Mouse (Mus musculus) layer of hippocampus, adult 9-10 months (tissue): ENCODE measurements around the gene Adrb1.

Source experiments
- DNase-seq: peaks from one replicate; pipeline ENCODE4 v3.0.0; 2022; ENCODE audit warnings: low spot score

Gene Adrb1

GRCm38 (mm10) chr19:56703238-56704097, 18.5 kb upstream of the Adrb1 start:
- DNase-seq = no peak

- DNase-seq = no peak
These were observed 16.8 kb upstream of the Adrb1 start for GRCm38 (mm10) chr19:56705026-56705675.

GRCm38 (mm10) chr19:56708794-56709193, 13.2 kb upstream of the Adrb1 start:
- no peak for DNase-seq

- DNase-seq = no peak
These were observed 11.7 kb upstream of the Adrb1 start for GRCm38 (mm10) chr19:56710131-56710905.

GRCm38 (mm10) chr19:56713613-56714012, 8.4 kb upstream of the Adrb1 start:
- DNase-seq = no peak

- DNase-seq = no peak
These were observed 7.3 kb upstream of the Adrb1 start for GRCm38 (mm10) chr19:56714661-56715170.

GRCm38 (mm10) chr19:56718046-56718445, 4.0 kb upstream of the Adrb1 start:
- no peak for DNase-seq

- DNase-seq = no peak
These were observed 1.1 kb upstream of the Adrb1 start for GRCm38 (mm10) chr19:56720882-56721281.

GRCm38 (mm10) chr19:56722291-56722707, 300 bp downstream of the Adrb1 start:
- DNase-seq = no peak

GRCm38 (mm10) chr19:56722711-56723330, 822 bp downstream of the Adrb1 start:
- DNase-seq = no peak

- DNase-seq = no peak
These were observed 1.5 kb downstream of the Adrb1 start for GRCm38 (mm10) chr19:56723331-56724125.

- DNase-seq = no peak
These were observed 2.2 kb downstream of the Adrb1 start for GRCm38 (mm10) chr19:56724126-56724597.

- no peak for DNase-seq
These were observed 5.3 kb downstream of the Adrb1 start for GRCm38 (mm10) chr19:56727170-56727877.

- DNase-seq = no peak
These were observed 12.1 kb downstream of the Adrb1 start for GRCm38 (mm10) chr19:56734033-56734572.

GRCm38 (mm10) chr19:56735747-56736146, 13.7 kb downstream of the Adrb1 start:
- DNase-seq = no peak

GRCm38 (mm10) chr19:56736287-56736686, 14.3 kb downstream of the Adrb1 start:
- no peak for DNase-seq

- DNase-seq = no peak
These were observed 23.1 kb downstream of the Adrb1 start for GRCm38 (mm10) chr19:56745061-56745460.

- no peak for DNase-seq
These were observed 23.5 kb downstream of the Adrb1 start for GRCm38 (mm10) chr19:56745528-56745927.

- DNase-seq = no peak
These were observed 24.6 kb downstream of the Adrb1 start for GRCm38 (mm10) chr19:56746618-56747017.

- no peak for DNase-seq
These were observed 25.9 kb downstream of the Adrb1 start for GRCm38 (mm10) chr19:56747878-56748277.
